Mouse (Mus musculus) heart, postnatal 4 days (tissue): ENCODE measurements around the gene Arap1. TPM values are rescaled to one million over a fixed set of nuclear protein-coding genes. Genes with fewer than 3 reads are reported as not detected.

Source experiments
- DNase-seq: peaks from one replicate; pipeline ENCODE4 v3.0.0; 2021
- total RNA-seq, 2 experiments: library from RNA; stranded (reverse); gene quantifications; 2 replicates each; pipeline ENCODE4 v1.2.3; 2021

Gene Arap1
- total RNA-seq, 2 experiments from 2014 or later, result 44.5 to 44.8 TPM

- DNase-seq, result peak; percentile 95
Observed at GRCm38 (mm10) chr7:101450422-101451401, 102.8 kb downstream of the Arap1 start.

DNA sequence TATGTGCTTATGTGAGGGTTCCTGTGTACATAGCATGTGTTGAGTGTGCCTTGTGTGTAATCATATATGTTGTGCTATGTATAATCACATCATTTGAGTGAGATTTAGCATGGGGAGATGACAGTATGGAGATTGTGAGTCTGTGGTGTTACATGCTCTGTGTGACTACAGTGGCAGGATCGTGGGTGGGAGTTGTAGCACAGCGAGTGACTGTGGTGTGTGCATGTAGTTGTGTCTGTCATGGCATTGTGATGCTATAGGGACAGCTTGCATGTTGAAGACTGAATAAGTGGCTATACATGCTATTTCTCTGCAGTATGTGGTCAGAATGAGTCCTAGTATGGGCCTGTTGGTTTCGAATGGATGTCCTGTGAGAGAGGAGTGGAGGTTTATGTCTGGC lies 104.8 kb downstream of the Arap1 start:
- DNase-seq, result no peak

DNA sequence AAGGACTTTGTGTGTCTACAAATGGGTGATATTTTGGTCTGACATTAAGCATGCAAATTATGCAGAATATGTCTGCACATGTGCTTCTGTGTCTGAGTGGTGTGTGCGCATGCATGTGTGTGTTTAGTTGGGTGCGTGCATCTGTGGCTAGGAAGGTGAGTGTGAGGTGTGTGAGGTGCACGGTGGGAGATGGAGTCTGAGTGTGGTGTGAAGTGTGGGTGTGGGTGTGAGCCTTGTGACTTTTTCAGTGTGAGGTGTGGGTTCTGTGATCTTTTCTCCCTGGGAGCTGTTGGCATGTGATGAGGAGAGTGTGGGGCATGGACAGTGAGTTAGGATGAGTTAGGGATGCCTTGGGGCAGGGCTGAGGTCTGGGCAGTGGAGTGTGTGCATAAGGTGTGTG lies 105.4 kb downstream of the Arap1 start:
- DNase-seq, result no peak

DNA sequence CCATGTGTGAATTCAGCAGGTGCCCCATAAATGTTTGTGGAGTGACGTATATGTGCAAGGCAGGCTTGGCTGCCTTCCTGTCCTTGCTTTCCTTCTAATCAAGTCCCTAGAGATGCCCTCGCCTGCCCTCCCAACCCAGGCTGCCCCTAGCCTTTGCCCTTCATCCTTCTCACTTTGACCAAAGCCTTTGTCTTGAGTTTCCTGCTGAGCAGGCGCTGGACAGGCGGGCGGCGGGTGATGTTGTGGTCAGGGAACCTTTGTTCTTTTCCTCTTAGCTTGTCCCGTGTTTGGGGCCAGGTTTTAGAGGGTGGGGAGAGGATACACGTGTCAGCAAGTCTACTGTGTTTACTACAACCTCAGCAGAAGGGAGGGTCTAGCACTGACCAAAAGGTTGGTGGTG lies 105.9 kb downstream of the Arap1 start:
- DNase-seq, result peak; percentile 55

GRCm38 (mm10) chr7:101454479-101454878 lies 106.6 kb downstream of the Arap1 start:
- no peak for DNase-seq

GRCm38 (mm10) chr7:101455141-101455540 lies 107.3 kb downstream of the Arap1 start:
- no peak for DNase-seq

- DNase-seq, result no peak
Observed at GRCm38 (mm10) chr7:101456318-101456717, 108.5 kb downstream of the Arap1 start.

DNA sequence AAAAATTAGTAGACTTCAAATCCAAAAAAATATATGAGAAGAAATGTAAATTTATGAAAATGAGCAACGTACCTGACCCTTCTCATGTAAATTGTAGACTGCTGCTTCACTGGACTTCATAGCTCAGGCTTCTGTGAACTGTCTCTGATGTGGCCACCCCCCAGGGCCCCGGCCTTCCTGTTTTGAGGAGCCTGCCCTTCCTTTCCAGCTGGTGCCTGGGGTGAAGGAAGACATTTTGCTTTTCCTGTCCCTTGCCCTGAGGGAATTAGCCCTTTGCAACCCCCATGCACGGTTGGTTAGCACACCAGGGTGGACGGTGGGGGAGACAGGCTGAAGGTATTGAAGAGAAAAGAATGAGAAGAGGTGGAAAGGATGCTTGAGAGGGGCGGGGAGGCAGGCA lies 108.9 kb downstream of the Arap1 start:
- no peak for DNase-seq

- no peak for DNase-seq
Observed at GRCm38 (mm10) chr7:101457283-101457682, 109.4 kb downstream of the Arap1 start.

- DNase-seq, result peak; percentile 47
Observed at GRCm38 (mm10) chr7:101457801-101458200, 109.9 kb downstream of the Arap1 start.

- no peak for DNase-seq
Observed at GRCm38 (mm10) chr7:101458278-101458781, 110.5 kb downstream of the Arap1 start.

DNA sequence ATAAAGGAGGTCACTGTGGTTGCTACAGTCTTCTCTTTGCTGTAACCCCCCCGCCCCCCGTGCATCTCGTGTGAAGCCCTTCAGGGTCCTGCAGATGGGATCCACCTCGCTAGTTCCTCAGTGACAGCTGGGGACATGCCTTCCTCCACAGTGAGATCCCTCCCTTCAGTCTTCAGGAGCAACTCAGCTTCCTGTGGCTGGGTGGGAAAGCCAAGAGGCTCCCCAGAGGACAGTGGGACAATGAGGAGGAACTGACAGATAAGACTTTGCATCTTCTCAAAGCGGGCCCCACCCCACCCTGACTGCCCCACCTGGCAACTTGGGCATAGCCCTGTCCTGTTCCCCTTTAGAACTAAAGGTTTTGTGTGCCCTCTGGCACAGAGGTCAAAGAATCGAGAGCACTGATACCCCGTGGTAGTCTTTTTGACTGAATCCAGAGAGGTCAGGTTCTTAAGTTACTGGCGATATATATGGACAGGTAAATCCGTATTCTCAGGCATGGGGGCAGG lies 111.5 kb downstream of the Arap1 start:
- DNase-seq, result no peak

- DNase-seq, result no peak
Observed at GRCm38 (mm10) chr7:101459923-101460607, 112.2 kb downstream of the Arap1 start.

DNA sequence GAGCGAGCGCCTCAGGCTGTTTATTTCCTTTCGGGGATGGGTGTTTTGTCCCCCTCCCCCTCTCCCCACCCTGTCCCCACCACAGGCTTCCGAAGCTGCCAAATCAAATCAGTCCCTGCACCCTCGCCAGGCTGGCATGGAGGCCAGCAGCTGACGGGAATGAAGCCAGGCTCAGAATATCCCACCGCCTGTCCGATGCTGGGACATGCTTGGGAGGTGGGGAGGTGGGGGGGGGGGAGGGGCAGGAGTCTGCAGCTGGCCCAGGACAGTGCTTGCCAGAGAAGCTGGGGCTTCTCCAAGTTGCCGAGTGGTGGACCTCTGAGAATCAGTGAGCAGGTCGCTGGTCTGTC lies 112.7 kb downstream of the Arap1 start:
- DNase-seq, result peak; percentile 83

GRCm38 (mm10) chr7:101461571-101461970 lies 113.7 kb downstream of the Arap1 start:
- no peak for DNase-seq

Other genes with a start within 250 kb of the Arap1 start
- gene Atg16l2, start 45.8 kb upstream of the Arap1 start, total RNA-seq, result 10 to 100 TPM; 13.0 to 16.0 TPM
- gene Stard10, start 31.0 kb upstream of the Arap1 start, total RNA-seq, result 10 to 100 TPM; 45.6 to 53.6 TPM
- gene Gm45837, start 62.8 kb downstream of the Arap1 start, total RNA-seq, result 1 to 10 TPM in 1 of 2 experiments, not detected in 1; 7.4 TPM
- 10 to 100 TPM; 42.4 to 42.8 TPM for gene Pde2a, start 73.6 kb downstream of the Arap1 start, total RNA-seq
- not detected for gene Art2b, start 237.5 kb downstream of the Arap1 start, total RNA-seq